Mouse (Mus musculus) midbrain, embryonic 16.5 days (tissue): ENCODE measurements around the gene Slc25a19. TPM values are rescaled to one million over a fixed set of nuclear protein-coding genes. Genes with fewer than 3 reads are reported as not detected.
A peak's percentile ranks its signal among the peaks of the same experiment; 100 is the strongest.

Experiments used
- ATAC-seq: fragments of 200-750 bp; cut with Nextera tagmentation; 2 replicates; pipeline ENCODE4 v1.8.0; 2017; ENCODE audit warnings: moderate TSS enrichment
- H3K27ac ChIP-seq: fragments of 300-500 bp; sonication (generic); 2 replicates; pipeline ENCODE4 v1.5.1; 2014; ENCODE audit warnings: mild to moderate bottlenecking, low read length, mixed read lengths
- H3K27me3 ChIP-seq: fragments of 300-500 bp; sonication (generic); 2 replicates; pipeline ENCODE4 v1.6.1; 2014; ENCODE audit warnings: low read depth, low read length, mixed read lengths; ENCODE audit not compliant: control insufficient read depth, insufficient read depth
- H3K36me3 ChIP-seq: fragments of 300-500 bp; sonication (generic); 2 replicates; pipeline ENCODE4 v1.6.1; 2014; ENCODE audit warnings: mild to moderate bottlenecking, low read length, moderate library complexity, mixed read lengths; ENCODE audit not compliant: control insufficient read depth, insufficient read depth
- H3K4me1 ChIP-seq: fragments of 300-500 bp; sonication (generic); 2 replicates; pipeline ENCODE4 v1.6.1; 2014; ENCODE audit warnings: mild to moderate bottlenecking, low read length, mixed read lengths; ENCODE audit not compliant: control insufficient read depth, insufficient read depth
- H3K4me2 ChIP-seq: fragments of 300-500 bp; sonication (generic); 2 replicates; pipeline ENCODE4 v1.6.1; 2014; ENCODE audit warnings: mild to moderate bottlenecking, low read length, mixed read lengths
- H3K4me3 ChIP-seq: fragments of 300-500 bp; sonication (generic); 2 replicates; pipeline ENCODE4 v1.5.1; 2014; ENCODE audit warnings: low read depth, mild to moderate bottlenecking, low read length, moderate library complexity, mixed read lengths
- H3K9ac ChIP-seq: fragments of 300-500 bp; sonication (generic); 2 replicates; pipeline ENCODE4 v1.6.1; 2014; ENCODE audit warnings: low read depth, low read length, mixed read lengths
- H3K9me3 ChIP-seq: fragments of 300-500 bp; sonication (generic); replicated peaks from 2 replicates; pipeline ENCODE4 v1.6.1; 2014; ENCODE audit warnings: mild to moderate bottlenecking, low read length, mixed read lengths; ENCODE audit not compliant: control insufficient read depth, poor library complexity, severe bottlenecking
- WGBS: fragments of 180-500 bp; shearing (Covaris S2); extraction: QIAGEN DNeasy Blood & Tissue Kit; methylation state at CpG from one replicate; pipeline ENCODE4 v1.1.7; 2014; 5-methylcytosine and 5-hydroxymethylcytosine counted together
- polyA plus RNA-seq: library from polyadenylated mRNA; unstranded; fragments of >200 nt; fragmentation: Nextera tagmentation; extraction: Ambion mirVana; gene quantifications from 2 replicates; pipeline ENCODE4 v1.2.1, GENCODE M21; 2015

The Slc25a19 gene
- polyA plus RNA-seq, 1 experiment from 2014 or later: 50.8 TPM

DNA sequence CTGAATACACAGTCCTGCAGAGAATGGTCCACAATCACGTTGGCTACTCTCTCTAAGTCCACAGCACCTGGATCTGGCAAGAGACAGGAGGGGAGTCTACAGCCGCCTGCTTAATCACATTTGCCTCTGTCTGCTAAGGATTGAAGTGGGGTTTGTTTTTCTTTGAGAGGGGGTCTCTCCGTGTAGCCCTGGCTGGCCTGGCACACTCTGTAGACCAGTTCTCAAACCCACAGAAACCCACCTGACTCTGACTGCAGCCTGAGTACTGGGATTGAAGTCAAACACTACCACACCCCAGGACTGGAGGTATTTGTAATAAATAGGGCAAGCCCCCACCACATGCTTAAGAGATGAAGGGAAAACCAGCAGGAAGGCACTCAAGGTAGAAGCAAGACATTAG, 18.5 kb downstream of the Slc25a19 start:
- ATAC-seq: no peak

GRCm38 (mm10) chr11:115608421-115609399, 19.4 kb downstream of the Slc25a19 start:
- H3K27ac ChIP-seq: no peak overlapping the region
- 82% methylated on average over 23 of the region's 23 CpGs for WGBS

More for the DNA sequence above, 18.5 kb downstream of the Slc25a19 start:
- Histone ChIP-seq H3K9me3 (no peaks in the 10 kb centered on the region), H3K9ac (no peak overlapping the region), H3K27ac (no peak overlapping the region), H3K4me2 (no peak overlapping the region), H3K27me3 (0 out of 2 replicates have a peak, but pooled peaks cover 3% of the 10 kb centered on the region), H3K4me1 (peaks cover 21% of the 10 kb centered on the region), H3K36me3 (peaks cover 19% of the 10 kb centered on the region), H3K4me3 (no peak overlapping the region)
- 70% methylated on average over 3 of the region's 3 CpGs for WGBS

GRCm38 (mm10) chr11:115606733-115607132, 21.4 kb downstream of the Slc25a19 start:
- Histone ChIP-seq H3K4me2 (no peak overlapping the region), H3K4me3 (no peak overlapping the region), H3K27me3 (no peaks in the 10 kb centered on the region), H3K27ac (no peak overlapping the region), H3K4me1 (peaks cover 24% of the 10 kb centered on the region), H3K9ac (no peak overlapping the region), H3K9me3 (no peaks in the 10 kb centered on the region), H3K36me3 (peaks cover 19% of the 10 kb centered on the region)
- ATAC-seq: no peak
- WGBS: 95% methylated on average over 18 of the region's 18 CpGs

More at GRCm38 (mm10) chr11:115608421-115609399, 19.4 kb downstream of the Slc25a19 start:
- Histone ChIP-seq H3K4me2 (no peak overlapping the region), H3K9me3 (no peaks in the 10 kb centered on the region), H3K4me1 (peaks cover 22% of the 10 kb centered on the region), H3K27me3 (no peaks in the 10 kb centered on the region), H3K9ac (no peak overlapping the region), H3K36me3 (peaks cover 19% of the 10 kb centered on the region), H3K4me3 (no peak overlapping the region)
- no peak for ATAC-seq

- no peaks in the 10 kb centered on the region for H3K27me3 ChIP-seq
- H3K4me3 ChIP-seq: peak overlapping the region; percentile 99
- H3K27ac ChIP-seq: peak overlapping the region; percentile 96
- peak overlapping the region; percentile 97 for H3K4me2 ChIP-seq
- H3K9me3 ChIP-seq: no peaks in the 10 kb centered on the region
- peak; percentile 46; the same call in 1 of the 2 replicates for ATAC-seq
- peaks cover 18% of the 10 kb centered on the region for H3K36me3 ChIP-seq
- peaks cover 26% of the 10 kb centered on the region for H3K4me1 ChIP-seq
- 0% methylated on average over 26 of the region's 26 CpGs for WGBS
- peak overlapping the region; percentile 98 for H3K9ac ChIP-seq
Observed at GRCm38 (mm10) chr11:115604304-115604696, 23.8 kb downstream of the Slc25a19 start.

GRCm38 (mm10) chr11:115603476-115604303, 24.4 kb downstream of the Slc25a19 start, which contains the start of the genes Mrps7 and Gga3:
Gene Mrps7, plus strand, starts transcription at chr11:115603925.
Gene Gga3, minus strand, starts transcription at chr11:115604051.
- Histone ChIP-seq H3K36me3 (peaks cover 12% of the 10 kb centered on the region), H3K4me1 (peaks cover 26% of the 10 kb centered on the region), H3K4me2 (peak within 1 kb of the TSS; percentile 97), H3K4me3 (peak within 1 kb of the TSS; percentile 99), H3K9ac (peak within 1 kb of the TSS; percentile 98), H3K27ac (peak within 1 kb of the TSS; percentile 96), H3K27me3 (no peaks in the 10 kb centered on the region), H3K9me3 (no peaks in the 10 kb centered on the region)
- ATAC-seq: peak; percentile 96
- under 1% methylated on average over 81 of the region's 93 CpGs for WGBS

GRCm38 (mm10) chr11:115603128-115603475, 25.0 kb downstream of the Slc25a19 start:
- no peaks in the 10 kb centered on the region for H3K9me3 ChIP-seq
- H3K9ac ChIP-seq: peak overlapping the region; percentile 98
- H3K4me2 ChIP-seq: peak overlapping the region; percentile 84
- peak overlapping the region; percentile 96 for H3K27ac ChIP-seq
- no peaks in the 10 kb centered on the region for H3K27me3 ChIP-seq
- no peak for ATAC-seq
- H3K4me3 ChIP-seq: peak overlapping the region; percentile 99
- H3K36me3 ChIP-seq: peaks cover 12% of the 10 kb centered on the region
- H3K4me1 ChIP-seq: peaks cover 26% of the 10 kb centered on the region
- WGBS: 5% methylated on average over 15 of the region's 15 CpGs

DNA sequence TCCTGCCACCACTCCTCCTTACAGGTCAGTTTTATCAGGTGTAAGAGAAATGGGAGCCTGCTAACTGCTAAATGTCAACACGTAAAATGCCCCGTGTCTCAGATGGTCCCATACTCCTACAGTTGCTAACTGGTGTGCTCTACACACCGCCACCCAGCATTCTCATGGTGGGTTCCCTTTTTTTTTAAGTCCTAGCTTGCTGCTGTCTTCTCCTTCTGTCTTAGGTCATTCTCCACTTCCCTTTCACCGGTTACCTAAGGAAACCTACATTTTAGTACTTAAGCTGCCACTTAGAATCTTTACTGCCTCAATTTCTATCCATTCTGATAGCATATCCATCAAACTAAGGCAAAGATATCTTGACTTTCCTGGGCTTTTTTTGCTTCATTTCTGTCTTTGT, 26.9 kb downstream of the Slc25a19 start:
- H3K4me2 ChIP-seq: no peak overlapping the region
- no peaks in the 10 kb centered on the region for H3K27me3 ChIP-seq
- H3K9ac ChIP-seq: no peak overlapping the region
- WGBS: 95% methylated on average over 4 of the region's 4 CpGs
- no peak overlapping the region for H3K4me3 ChIP-seq
- H3K36me3 ChIP-seq: peaks cover 6% of the 10 kb centered on the region
- peaks cover 26% of the 10 kb centered on the region for H3K4me1 ChIP-seq
- no peak overlapping the region for H3K27ac ChIP-seq
- no peak for ATAC-seq
- H3K9me3 ChIP-seq: no peaks in the 10 kb centered on the region

- no peak for ATAC-seq
- 97% methylated on average over 15 of the region's 15 CpGs for WGBS
Observed at GRCm38 (mm10) chr11:115600743-115601142, 27.4 kb downstream of the Slc25a19 start.

More at GRCm38 (mm10) chr11:115600743-115601142, 27.4 kb downstream of the Slc25a19 start:
- Histone ChIP-seq H3K36me3 (peaks cover 6% of the 10 kb centered on the region), H3K4me1 (peaks cover 26% of the 10 kb centered on the region), H3K4me2 (no peak overlapping the region), H3K4me3 (no peak overlapping the region), H3K27ac (no peak overlapping the region), H3K9me3 (no peaks in the 10 kb centered on the region), H3K9ac (no peak overlapping the region), H3K27me3 (no peaks in the 10 kb centered on the region)
